Mouse (Mus musculus) cortical plate, adult 2 months (tissue): Measurements from ENCODE around the gene Ttc7b.

Source experiments
- CTCF ChIP-seq: fragments of 200-500 bp; IDR thresholded peaks from 2 replicates; pipeline ENCODE4 v1.5.1; 2011; ENCODE audit warnings: mild to moderate bottlenecking, control low read depth, low read length; ENCODE audit not compliant: insufficient read depth; ENCODE audit errors: extremely low read depth
- POLR2A ChIP-seq: fragments of 200-500 bp; IDR thresholded peaks from 2 replicates; pipeline ENCODE4 v1.6.1; 2011; ENCODE audit warnings: mild to moderate bottlenecking, low read length, control low read depth; ENCODE audit not compliant: insufficient read depth; ENCODE audit errors: extremely low read depth

- TF ChIP-seq POLR2A: no peak
- no peak for TF ChIP-seq CTCF
Observed at GRCm38 (mm10) chr12:100255441-100255949, 265.1 kb downstream of the Ttc7b start.
